Mouse (Mus musculus): ENCODE data around the gene Hinfp.

GRCm38 (mm10) chr9:44318826-44319095 is 13.3 kb upstream of the Hinfp start:
- TF ChIP-seq CTCF (IDR thresholded peaks at IDR 0.05; ENCODE audit: borderline replicate concordance, extremely low read depth, insufficient read depth, insufficient read length) (no peak), POLR2A (IDR thresholded peaks at IDR 0.05; ENCODE audit: borderline replicate concordance, extremely low read depth, insufficient read depth, insufficient read length, poor library complexity, severe bottlenecking) (no peak)
